Mouse (Mus musculus): Measurements from ENCODE around the gene Tsnaxip1. TPM values are rescaled to one million over a fixed set of nuclear protein-coding genes. Genes with fewer than 3 reads are reported as not detected.

The Tsnaxip1 gene
- total RNA-seq, 1 experiment = 0.13 TPM

DNA sequence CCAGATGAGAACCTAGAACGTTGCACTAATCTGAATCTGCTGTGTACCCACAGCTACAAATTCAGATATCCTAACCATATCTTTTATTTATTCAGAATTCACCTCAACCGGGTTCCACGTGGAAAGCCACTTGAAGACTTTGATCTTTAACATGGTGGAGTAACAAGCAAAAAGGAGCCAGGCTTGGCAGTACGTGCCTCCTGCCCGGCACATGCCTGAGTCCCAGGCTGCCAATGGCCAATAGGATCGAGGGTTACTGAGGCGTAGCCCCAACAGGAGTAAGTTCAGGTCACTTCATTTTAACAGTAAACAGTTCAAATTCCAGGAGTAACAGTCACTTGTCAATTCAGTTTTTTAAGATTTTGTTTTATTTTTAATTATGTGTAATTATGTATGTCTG is 22.7 kb upstream of the Tsnaxip1 start:
- Histone ChIP-seq H3K4me1 (ENCODE audit: control insufficient read depth in 2 of 2, insufficient read depth in 2 of 2, low read length in 2 of 2, poor library complexity in 1 of 2) (0 out of 4 replicates have a peak, but pooled peaks cover 0 to 2% of the 10 kb centered on the region in 2 experiments), H3K4me3 (ENCODE audit: insufficient read depth in 1 of 2, low read depth in 1 of 2, low read length in 2 of 2, poor library complexity in 1 of 2, severe bottlenecking in 1 of 2) (no peak overlapping the region), H3K27ac (ENCODE audit: insufficient read depth, low read depth, low read length, poor library complexity, severe bottlenecking) (no peak overlapping the region), H3K36me3 (ENCODE audit: control insufficient read depth, insufficient read depth, low read length, poor library complexity, severe bottlenecking) (no peaks in the 10 kb centered on the region; the same call in 1 of the 2 replicates), H3K9ac (ENCODE audit: insufficient read depth, low read depth, low read length, poor library complexity, severe bottlenecking) (no peak overlapping the region), H3K9me3 (ENCODE audit: control insufficient read depth, insufficient read depth, low read depth, low read length) (no peaks in the 10 kb centered on the region)
- DNase-seq (ENCODE audit: low read depth, low spot score) = no peak
- in situ Hi-C loops (cut with MboI; ENCODE audit: low sequenced_read_pairs in 2 of 2, unreplicated experiment in 2 of 2) = no loop called here
- TF ChIP-seq ZC3H11A (IDR thresholded peaks at IDR 0.05; ENCODE audit: borderline replicate concordance, low read depth, low read length) = no peak
- no peak for TF ChIP-seq MAFK (IDR thresholded peaks at IDR 0.05; ENCODE audit: insufficient read depth, low read depth, low read length)

DNA sequence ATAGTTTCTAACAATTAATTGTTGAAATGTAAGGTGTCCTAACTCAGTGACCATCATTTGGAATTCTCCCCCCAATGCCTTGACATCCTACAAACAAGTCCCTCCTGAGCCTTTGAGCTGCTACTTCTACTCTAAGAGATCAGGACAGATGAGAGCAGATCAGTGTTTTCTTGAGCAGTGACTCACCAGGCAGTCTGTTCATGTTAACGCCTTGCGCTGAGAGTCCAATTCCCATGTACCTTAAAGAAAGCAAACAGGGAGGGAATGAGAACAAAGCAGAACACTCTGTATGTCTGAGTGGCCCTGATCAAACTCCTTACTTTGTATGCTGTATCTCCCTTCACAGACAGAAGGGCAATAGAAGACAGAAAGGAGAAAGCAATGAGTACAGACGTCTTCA is 22.2 kb upstream of the Tsnaxip1 start:
- Histone ChIP-seq H3K9me3 (ENCODE audit: control insufficient read depth, insufficient read depth, low read depth, low read length) (no peaks in the 10 kb centered on the region), H3K9ac (ENCODE audit: insufficient read depth, low read depth, low read length, poor library complexity, severe bottlenecking) (no peak overlapping the region; the same call in 1 of the 2 replicates), H3K27ac (ENCODE audit: insufficient read depth, low read depth, low read length, poor library complexity, severe bottlenecking) (no peak overlapping the region), H3K36me3 (ENCODE audit: control insufficient read depth, insufficient read depth, low read length, poor library complexity, severe bottlenecking) (no peaks in the 10 kb centered on the region; the same call in 1 of the 2 replicates), H3K4me3 (ENCODE audit: insufficient read depth in 1 of 2, low read depth in 1 of 2, low read length in 2 of 2, poor library complexity in 1 of 2, severe bottlenecking in 1 of 2) (no peak overlapping the region), H3K4me1 (ENCODE audit: control insufficient read depth in 2 of 2, insufficient read depth in 2 of 2, low read length in 2 of 2, poor library complexity in 1 of 2) (no peaks in the 10 kb centered on the region)
- in situ Hi-C loops (cut with MboI; ENCODE audit: low sequenced_read_pairs in 2 of 2, unreplicated experiment in 2 of 2) = no loop called here
- TF ChIP-seq ZNF384 (IDR thresholded peaks at IDR 0.05; ENCODE audit: low read depth, low read length) (no peak), ZC3H11A (IDR thresholded peaks at IDR 0.05; ENCODE audit: borderline replicate concordance, low read depth, low read length) (no peak), HCFC1 (IDR thresholded peaks at IDR 0.05; ENCODE audit: borderline replicate concordance, insufficient read depth, low read length) (no peak), CHD2 (IDR thresholded peaks at IDR 0.05; ENCODE audit: low read depth, low read length) (no peak), MAFK (IDR thresholded peaks at IDR 0.05; ENCODE audit: insufficient read depth, low read depth, low read length) (no peak)
- DNase-seq (ENCODE audit: low read depth, low spot score) = no peak

DNA sequence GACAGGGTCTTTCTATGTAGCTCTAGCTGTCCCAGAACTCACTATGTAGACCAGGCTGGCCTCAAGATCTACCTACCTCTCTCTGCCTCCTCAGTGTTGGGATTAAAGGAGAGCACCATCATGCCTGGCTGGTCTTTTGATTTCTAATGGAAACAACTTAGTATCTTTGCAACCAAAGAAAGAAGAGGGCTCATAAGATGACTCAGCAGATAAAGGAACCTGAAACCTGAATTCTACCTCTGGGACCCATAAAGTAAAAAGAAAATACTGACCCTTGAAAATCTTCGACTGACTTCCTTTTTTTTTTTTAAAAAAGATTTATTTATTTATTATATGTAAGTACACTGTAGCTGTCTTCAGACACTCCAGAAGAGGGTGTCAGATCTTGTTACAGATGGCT is 21.6 kb upstream of the Tsnaxip1 start:
- Histone ChIP-seq H3K36me3 (ENCODE audit: control insufficient read depth, insufficient read depth, low read length, poor library complexity, severe bottlenecking) (peaks cover under 1% of the 10 kb centered on the region), H3K9me3 (ENCODE audit: control insufficient read depth, insufficient read depth, low read depth, low read length) (no peaks in the 10 kb centered on the region), H3K4me1 (ENCODE audit: control insufficient read depth in 2 of 2, insufficient read depth in 2 of 2, low read length in 2 of 2, poor library complexity in 1 of 2) (no peaks in the 10 kb centered on the region), H3K27ac (ENCODE audit: insufficient read depth, low read depth, low read length, poor library complexity, severe bottlenecking) (no peak overlapping the region), H3K9ac (ENCODE audit: insufficient read depth, low read depth, low read length, poor library complexity, severe bottlenecking) (no peak overlapping the region), H3K4me3 (ENCODE audit: insufficient read depth in 1 of 2, low read depth in 1 of 2, low read length in 2 of 2, poor library complexity in 1 of 2, severe bottlenecking in 1 of 2) (no peak overlapping the region)
- no peak for DNase-seq (ENCODE audit: low read depth, low spot score)
- in situ Hi-C loops (cut with MboI; ENCODE audit: low sequenced_read_pairs in 2 of 2, unreplicated experiment in 2 of 2) = no loop called here
- TF ChIP-seq ZC3H11A (IDR thresholded peaks at IDR 0.05; ENCODE audit: borderline replicate concordance, low read depth, low read length) = no peak
- TF ChIP-seq CHD2 (IDR thresholded peaks at IDR 0.05; ENCODE audit: low read depth, low read length) = no peak
- no peak for TF ChIP-seq ZNF384 (IDR thresholded peaks at IDR 0.05; ENCODE audit: low read depth, low read length)
- no peak for TF ChIP-seq MAFK (IDR thresholded peaks at IDR 0.05; ENCODE audit: insufficient read depth, low read depth, low read length)

DNA sequence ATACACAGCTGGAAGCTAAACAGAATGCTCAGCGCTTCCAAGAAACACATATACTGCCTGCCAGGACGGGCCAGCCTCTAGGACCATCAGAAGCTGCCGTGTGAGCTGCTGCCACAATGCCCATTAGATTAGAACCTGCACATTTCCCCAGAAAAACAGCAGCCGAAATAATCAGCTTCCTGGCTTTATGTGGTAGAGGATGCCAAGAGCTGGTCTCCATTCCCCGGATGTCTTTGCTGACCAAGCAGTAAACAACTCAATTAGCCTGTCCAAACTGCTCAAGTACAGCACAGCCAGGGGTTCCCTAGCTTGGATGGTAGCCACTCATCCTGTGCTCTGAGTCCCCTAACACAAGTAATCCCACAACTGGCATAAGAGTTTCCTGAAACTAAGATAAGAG is 19.8 kb upstream of the Tsnaxip1 start:
- H3K36me3 ChIP-seq (ENCODE audit: control insufficient read depth, insufficient read depth, low read length, poor library complexity, severe bottlenecking) = peaks cover 2% of the 10 kb centered on the region

DNA sequence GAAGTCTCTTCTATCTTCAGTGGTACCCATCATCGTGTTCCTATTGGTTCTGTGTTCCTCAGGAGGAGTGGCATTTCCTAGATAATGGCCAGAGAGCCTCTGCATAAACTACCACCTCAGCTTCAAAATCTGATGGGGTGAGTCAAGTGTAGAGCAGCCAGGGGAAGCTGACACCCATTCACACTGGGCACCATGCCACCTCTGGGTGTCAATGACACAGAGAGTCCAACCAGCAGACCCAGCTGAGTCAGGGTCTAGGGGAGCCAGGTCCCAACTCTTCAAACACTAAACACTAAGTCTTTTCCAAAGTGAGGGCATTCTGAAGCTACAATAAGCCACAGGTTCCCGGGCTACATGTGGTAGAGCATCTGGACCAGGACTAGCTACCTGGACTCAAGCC is 19.1 kb upstream of the Tsnaxip1 start:
- Histone ChIP-seq H3K27ac (ENCODE audit: insufficient read depth, low read depth, low read length, poor library complexity, severe bottlenecking) (no peak overlapping the region), H3K4me3 (ENCODE audit: insufficient read depth in 1 of 2, low read depth in 1 of 2, low read length in 2 of 2, poor library complexity in 1 of 2, severe bottlenecking in 1 of 2) (no peak overlapping the region), H3K4me1 (ENCODE audit: control insufficient read depth in 2 of 2, insufficient read depth in 2 of 2, low read length in 2 of 2, poor library complexity in 1 of 2) (no peaks in the 10 kb centered on the region), H3K36me3 (ENCODE audit: control insufficient read depth, insufficient read depth, low read length, poor library complexity, severe bottlenecking) (peaks cover 2% of the 10 kb centered on the region), H3K9me3 (ENCODE audit: control insufficient read depth, insufficient read depth, low read depth, low read length) (no peaks in the 10 kb centered on the region), H3K9ac (ENCODE audit: insufficient read depth, low read depth, low read length, poor library complexity, severe bottlenecking) (no peak overlapping the region)
- in situ Hi-C loops (cut with MboI; ENCODE audit: low sequenced_read_pairs in 2 of 2, unreplicated experiment in 2 of 2) = no loop called here
- TF ChIP-seq MAFK (IDR thresholded peaks at IDR 0.05; ENCODE audit: insufficient read depth, low read depth, low read length) (no peak), HCFC1 (IDR thresholded peaks at IDR 0.05; ENCODE audit: borderline replicate concordance, insufficient read depth, low read length) (no peak), ZNF384 (IDR thresholded peaks at IDR 0.05; ENCODE audit: low read depth, low read length) (no peak), ZC3H11A (IDR thresholded peaks at IDR 0.05; ENCODE audit: borderline replicate concordance, low read depth, low read length) (no peak), CHD2 (IDR thresholded peaks at IDR 0.05; ENCODE audit: low read depth, low read length) (no peak)
- DNase-seq (ENCODE audit: low read depth, low spot score) = no peak

More for the DNA sequence above, 19.8 kb upstream of the Tsnaxip1 start:
- no peak overlapping the region for H3K27ac ChIP-seq (ENCODE audit: insufficient read depth, low read depth, low read length, poor library complexity, severe bottlenecking)
- TF ChIP-seq ZNF384 (IDR thresholded peaks at IDR 0.05; ENCODE audit: low read depth, low read length) (no peak), ZC3H11A (IDR thresholded peaks at IDR 0.05; ENCODE audit: borderline replicate concordance, low read depth, low read length) (no peak), HCFC1 (IDR thresholded peaks at IDR 0.05; ENCODE audit: borderline replicate concordance, insufficient read depth, low read length) (no peak), MAFK (IDR thresholded peaks at IDR 0.05; ENCODE audit: insufficient read depth, low read depth, low read length) (no peak), CHD2 (IDR thresholded peaks at IDR 0.05; ENCODE audit: low read depth, low read length) (no peak)
- in situ Hi-C loops (cut with MboI; ENCODE audit: low sequenced_read_pairs in 2 of 2, unreplicated experiment in 2 of 2) = no loop called here
- no peak for DNase-seq (ENCODE audit: low read depth, low spot score)
- H3K4me3 ChIP-seq (ENCODE audit: insufficient read depth in 1 of 2, low read depth in 1 of 2, low read length in 2 of 2, poor library complexity in 1 of 2, severe bottlenecking in 1 of 2) = no peak overlapping the region
- no peaks in the 10 kb centered on the region for H3K9me3 ChIP-seq (ENCODE audit: control insufficient read depth, insufficient read depth, low read depth, low read length)
- H3K4me1 ChIP-seq (ENCODE audit: control insufficient read depth in 2 of 2, insufficient read depth in 2 of 2, low read length in 2 of 2, poor library complexity in 1 of 2) = no peaks in the 10 kb centered on the region
- H3K9ac ChIP-seq (ENCODE audit: insufficient read depth, low read depth, low read length, poor library complexity, severe bottlenecking) = no peak overlapping the region

Data from ES-E14 (cell line).